Mouse (Mus musculus): Measurements from ENCODE around the gene Ppp6r1.

The Ppp6r1 gene

DNA sequence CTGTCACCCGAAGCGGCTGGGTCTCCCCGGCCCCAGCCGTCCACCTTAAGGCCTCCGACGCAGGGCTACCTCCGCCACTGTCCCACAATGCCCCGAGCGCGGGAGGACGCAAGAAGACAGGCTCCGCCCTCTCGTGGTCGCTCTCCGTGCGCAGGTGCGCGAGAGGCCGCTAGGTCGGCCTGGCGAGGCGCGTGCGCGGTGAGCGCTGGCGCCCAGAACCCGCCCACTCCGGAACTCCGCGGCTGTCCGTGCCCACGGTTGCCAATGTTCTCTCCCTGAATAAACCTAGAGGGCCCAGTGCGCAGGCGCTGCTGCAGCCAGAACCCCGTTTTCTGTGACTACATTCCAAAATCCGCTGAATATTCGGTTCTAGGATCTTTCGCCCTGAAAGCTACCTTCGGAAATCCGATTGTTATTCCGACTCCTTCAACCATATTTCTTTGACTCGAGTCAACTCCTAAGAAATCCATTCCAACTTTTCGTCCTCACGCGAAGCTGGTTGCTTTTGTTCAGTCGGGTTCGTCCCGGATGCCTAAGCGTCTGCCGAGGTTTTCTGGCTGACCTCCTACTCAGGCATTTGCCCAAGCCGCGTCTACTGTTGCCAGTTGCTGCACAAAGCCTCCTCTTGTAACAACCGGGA is at the start of gene Ppp6r1:
Ppp6r1 (minus strand) TSS at position 108 of the 640 bp plus-strand sequence.
- peak; percentile 98 for DNase-seq (ENCODE audit: low spot score)

DNA sequence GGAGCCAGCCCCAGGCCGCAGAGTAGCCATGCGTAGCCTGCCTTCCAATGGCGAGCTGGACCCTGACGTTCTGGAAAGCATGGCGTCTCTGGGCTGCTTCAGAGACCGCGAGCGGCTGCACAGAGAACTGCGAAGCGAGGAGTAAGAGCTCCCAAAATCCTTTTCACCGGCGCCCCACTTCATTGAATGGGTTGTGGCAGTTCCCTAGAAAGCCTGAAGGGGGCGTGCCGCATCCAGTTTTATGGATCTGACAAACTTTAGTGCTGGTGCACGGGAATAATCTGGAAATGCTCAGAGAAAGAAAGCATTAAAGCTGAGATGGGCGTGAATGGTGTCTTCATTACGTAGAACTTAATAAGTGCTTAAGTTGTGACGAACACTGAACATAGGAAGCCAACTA is 46.3 kb upstream of the Ppp6r1 start:
- peak; percentile 38 for DNase-seq (ENCODE audit: low spot score)

DNA sequence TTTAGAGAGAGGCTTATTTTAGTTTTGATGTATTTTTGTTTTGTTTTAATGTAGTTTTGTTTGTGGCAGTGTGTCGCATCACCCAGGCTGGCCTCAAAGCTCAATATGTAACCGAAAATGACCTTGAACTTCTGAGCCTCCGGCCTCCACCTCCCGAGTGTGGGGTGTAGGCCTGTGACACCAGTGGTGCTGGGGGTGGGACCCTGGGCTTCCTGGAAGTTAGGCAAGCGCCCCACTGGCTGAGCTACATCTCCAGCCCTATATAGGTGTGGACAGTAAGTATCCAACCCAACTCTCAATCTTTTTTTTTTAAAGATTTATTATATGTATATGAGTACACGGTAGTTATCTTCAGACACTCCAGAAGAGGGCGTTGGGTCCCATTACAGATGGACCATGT is 44.4 kb upstream of the Ppp6r1 start:
- DNase-seq (ENCODE audit: low spot score): no peak

DNA sequence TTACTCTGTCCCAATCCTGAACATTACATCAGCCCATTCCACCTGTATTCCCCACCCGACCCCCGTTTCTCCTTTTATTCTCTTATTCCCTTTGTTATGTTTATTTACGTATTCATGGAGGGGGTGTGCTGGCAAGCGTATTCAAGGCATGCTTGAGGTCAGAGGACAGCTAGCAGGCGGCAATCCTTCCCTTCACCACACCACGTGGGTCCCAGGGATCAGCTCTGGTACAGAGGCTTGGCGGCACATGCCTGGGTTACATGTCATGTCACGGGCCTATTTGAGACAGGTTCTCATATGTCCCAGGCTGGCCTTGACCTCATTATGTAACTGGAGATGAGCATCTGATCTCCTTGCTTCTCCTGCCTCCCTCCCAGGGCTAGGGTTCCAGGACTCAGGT is 43.5 kb upstream of the Ppp6r1 start:
- no peak for DNase-seq (ENCODE audit: low spot score)

DNA sequence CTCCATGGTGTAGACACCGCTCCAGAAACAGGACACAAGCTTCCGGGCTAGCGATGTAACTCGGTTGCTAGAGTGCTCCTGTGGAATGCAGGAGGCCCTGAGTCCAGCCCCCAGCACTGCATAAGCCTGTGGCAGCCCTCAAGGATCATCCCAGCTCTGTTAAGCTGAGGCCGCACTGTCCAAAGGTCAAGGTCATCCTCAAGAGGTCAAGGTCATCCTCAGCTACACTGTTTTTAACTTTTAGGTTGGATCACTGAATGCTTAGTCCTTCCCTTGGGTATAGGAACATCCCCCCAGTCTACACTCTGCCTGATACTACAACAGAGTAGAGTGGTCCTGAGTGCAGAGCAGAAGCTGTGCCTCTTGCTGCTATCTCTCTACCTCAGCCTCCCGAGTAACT is 34.2 kb upstream of the Ppp6r1 start:
- no peak for DNase-seq (ENCODE audit: low spot score)

DNA sequence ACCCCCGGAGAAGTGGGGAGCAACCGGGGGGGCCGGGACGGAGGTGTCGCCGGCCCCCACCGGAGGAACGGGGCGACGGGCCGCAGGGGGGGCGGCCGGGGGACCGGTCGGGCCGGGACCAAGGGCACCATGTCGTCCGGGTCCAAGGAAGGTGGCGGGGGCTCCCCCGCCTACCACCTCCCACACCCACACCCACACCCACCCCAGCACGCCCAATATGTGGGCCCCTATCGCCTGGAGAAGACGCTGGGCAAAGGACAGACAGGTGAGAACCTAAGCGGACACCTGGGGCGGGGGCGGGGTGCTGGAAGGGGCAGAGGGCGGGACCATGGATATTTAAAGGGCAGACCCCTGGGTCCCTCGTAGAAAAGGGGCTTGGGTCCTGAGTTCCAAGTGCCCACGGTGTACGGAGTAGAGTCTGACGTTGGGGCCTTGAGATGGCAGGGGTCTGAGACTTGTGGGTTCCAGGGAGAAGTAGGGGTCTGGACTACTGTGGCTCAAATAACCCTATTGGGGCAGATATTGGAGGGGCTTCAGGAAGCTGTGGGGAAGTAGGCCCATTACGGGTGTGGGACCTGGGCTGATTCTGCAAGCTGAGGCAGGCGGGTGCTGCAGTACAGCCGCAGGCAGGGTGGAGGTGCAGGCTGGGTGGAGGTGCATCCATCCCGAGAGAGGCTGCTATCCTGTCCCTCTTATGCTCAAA is 32.3 kb upstream of the Ppp6r1 start:
- no peak for DNase-seq (ENCODE audit: low spot score)

DNA sequence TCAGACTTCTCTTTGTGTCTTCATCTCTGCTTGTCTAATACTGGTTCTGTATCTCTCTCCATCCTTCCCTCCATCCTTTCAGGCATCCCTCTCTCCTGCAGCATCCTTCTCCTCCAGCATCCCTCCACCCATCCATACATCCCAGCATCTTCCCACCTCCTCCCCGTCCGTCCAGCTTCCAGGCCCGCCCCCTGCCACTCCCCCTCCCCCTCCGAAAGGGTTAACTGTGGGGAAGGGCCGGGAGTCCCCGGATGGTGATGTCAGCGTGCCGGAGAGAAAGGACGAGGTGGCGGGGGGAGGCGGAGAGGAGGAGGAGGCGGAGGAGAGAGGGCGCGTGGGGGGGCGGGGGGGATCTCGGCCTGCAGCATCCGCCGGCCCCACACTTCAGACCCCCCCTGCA is 31.6 kb upstream of the Ppp6r1 start, which contains the start of gene Brsk1:
Brsk1 (plus strand) TSS at position 218 of the 400 bp plus-strand sequence.
- peak; percentile 54 for DNase-seq (ENCODE audit: low spot score)

DNA sequence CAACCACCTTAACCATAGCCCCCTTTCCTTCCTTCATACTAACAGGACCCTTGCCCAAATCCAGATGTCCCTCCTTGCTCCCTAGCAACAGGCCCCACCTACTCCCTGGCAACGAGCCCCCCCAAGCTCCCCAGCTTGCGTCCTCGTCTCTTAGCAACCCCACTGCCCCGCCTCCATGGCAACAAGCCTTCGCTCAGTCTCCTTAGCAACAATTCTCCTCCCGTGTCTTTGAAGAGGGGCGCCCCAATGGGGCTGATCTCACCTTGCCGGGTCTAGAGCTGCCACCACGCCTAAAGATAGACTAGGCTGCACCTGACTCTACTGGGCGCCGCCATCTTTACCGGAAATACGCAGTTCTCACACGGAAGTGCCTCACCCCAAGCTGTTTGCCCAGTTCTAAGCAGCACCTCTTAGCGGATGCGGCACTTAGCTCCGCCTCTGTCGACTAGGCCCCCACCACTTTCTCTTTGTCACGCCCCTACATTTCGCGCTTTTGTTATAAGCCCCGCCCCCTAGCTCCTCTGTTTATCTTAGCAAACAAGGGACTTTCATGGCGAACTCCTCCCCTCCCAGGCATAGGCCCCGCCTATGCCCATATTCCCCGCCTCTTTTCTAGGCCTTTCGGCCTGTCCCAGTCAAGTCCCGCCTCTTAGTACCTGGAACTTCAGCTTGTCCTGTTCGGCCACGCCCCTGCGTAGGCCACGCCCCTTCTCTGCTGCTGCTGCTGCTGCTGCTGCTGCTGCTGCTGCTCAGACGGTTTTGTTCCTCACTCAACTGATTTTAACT is 26.0 kb upstream of the Ppp6r1 start, which contains the start of gene Hspbp1:
Hspbp1 (minus strand) TSS at position 437 of the 786 bp plus-strand sequence.
- DNase-seq (ENCODE audit: low spot score): peak; percentile 91

DNA sequence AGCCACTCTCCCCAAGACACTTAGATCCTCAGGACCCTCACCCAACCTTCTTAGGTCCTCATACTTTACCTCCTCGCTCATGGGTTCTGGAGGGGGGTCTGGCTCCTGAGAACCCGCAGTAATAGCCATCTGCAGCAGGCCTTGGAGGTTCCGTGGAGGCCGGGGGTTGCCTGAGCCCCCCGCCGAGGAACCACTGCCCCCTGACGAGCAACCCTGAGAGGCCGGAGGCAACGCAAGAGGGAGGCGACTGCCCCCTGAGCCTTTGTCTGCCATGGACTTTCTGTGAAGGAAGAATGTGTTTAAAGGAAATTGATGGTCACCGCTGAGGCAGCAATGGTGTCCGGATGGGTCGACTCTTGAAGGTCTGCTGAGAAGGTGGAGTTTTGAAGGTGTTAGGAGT is 25.4 kb upstream of the Ppp6r1 start:
- DNase-seq (ENCODE audit: low spot score): no peak

DNA sequence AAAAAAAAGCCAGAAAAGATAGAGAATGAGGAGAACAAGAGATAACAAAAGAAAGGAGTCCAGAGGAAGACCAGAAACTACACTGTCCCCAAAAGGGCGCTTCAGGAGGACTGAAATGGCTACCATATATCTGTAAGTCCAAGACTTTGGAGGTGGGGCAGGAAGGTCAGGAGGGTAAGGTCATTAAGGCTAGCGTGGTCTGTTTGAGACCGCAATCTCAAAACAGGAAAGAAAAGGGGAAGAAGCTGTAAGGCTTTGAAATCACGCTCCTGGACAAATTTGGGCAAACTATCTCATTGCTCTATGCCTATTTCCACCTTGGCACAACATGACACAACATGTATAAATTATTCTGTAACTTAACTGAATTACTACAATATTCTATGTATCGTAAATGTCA is 24.5 kb upstream of the Ppp6r1 start:
- DNase-seq (ENCODE audit: low spot score): no peak

DNA sequence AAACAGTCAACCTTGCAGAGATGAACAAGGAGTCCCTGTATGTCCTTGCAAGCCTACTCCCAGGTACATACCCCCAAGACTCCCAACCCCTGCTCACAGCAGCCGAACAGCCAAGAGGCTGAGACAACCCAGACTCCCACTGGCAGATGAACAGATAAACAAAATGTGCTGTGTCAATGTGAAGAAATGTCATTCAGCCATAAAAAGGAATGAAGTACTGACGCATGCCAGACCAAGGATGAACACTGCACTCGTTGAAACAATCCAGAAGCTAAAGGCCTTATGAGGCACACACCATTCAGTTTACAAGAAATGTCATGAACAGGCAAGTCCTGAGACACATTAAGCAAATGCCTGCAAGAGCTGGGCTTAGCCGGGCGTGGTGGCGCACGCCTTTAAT is 16.4 kb upstream of the Ppp6r1 start:
- no peak for DNase-seq (ENCODE audit: low spot score)

DNA sequence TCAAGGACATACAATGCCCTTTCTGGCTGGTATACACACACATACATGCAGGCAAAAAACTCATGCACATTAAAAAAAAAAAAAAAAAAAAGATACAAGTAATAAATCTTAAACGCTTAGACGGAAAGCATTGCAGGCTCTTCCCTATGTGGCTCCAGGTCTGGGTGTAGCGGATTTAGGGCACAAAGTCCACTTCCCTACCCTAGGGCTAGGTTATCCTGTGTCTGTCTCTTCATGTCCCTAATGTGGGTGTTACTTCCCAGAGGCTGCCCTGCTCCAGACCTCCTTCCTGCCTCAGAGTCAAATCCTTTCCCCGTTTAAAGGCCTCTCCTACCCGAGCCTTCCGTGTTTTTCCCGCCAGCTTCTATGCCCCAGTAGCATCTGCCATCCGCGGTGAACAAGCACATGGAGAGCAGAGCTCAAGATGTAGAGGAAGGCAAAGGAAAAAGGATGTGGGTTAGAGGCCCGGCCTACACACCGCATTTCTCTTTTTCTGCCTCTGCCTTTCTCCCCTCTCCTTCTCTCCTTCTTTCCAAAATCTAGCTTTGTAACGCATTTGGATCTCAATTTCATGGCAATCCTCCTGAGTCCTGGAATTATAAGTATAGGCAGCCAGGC is 15.4 kb upstream of the Ppp6r1 start:
- no peak for DNase-seq (ENCODE audit: low spot score)

DNA sequence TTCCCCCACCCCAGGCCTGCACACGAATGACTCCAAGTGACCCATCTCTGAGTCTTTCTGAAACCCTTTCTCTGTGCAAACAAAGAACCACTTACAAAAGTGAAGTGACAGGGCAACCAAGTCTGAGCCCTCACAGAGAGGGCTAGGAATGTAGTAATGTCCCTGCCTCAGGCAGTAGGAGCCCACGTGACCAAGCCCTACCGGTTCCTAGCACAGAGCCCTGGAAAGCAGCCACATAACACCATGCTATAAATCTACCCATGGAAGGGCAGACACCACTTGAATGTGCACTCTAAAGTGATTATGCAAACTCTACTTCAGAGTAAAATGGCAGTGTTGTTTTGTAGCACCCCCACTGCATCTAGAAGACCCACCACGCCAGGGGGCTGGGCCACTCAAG is 13.1 kb upstream of the Ppp6r1 start:
- no peak for DNase-seq (ENCODE audit: low spot score)

DNA sequence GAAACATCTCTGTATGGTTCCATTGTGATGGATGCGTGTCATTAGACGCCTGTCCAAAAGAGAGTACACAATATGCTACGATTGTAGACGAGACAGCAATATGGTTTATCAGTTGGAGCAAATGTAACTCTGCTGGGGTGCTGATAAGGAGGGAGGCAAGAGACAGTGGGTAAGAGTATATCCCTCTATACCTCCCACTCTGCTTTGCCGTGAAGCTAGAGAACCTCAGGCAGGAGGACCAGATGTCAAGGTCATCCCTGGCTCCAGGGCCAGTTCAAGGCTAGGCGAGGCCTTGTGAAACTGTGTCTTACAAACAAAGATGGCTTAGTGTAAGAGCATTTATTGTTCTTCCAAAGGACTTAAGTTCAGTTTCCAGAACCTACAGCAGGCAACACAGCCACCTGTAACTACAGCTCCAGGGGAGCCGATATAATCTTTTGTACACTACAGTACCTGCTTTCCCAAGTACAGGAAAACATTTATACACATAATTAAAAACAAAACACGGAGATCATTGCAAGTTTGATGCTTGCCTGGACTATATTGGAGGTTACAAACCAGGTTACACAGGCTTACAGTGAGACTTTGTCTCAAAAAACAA is 11.9 kb upstream of the Ppp6r1 start:
- DNase-seq (ENCODE audit: low spot score): no peak

DNA sequence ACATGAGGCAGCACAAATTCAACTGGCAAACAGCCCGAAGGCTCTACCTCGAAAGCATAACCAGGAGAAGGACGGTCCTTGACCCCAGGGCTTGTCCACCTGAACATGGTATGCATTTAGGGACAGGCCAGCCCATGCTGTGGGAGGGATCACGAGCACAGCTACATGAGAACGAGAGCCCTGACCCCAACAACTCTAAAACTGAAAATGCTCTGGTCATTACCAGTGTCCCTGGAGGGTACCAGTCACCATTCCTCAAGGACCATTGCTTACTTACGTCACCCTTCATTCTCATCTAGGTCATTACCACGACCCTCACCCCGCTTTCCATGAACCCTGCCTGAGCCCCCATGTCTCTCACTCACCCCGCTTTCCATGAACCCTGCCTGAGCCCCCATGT is 10.3 kb upstream of the Ppp6r1 start:
- no peak for DNase-seq (ENCODE audit: low spot score)

DNA sequence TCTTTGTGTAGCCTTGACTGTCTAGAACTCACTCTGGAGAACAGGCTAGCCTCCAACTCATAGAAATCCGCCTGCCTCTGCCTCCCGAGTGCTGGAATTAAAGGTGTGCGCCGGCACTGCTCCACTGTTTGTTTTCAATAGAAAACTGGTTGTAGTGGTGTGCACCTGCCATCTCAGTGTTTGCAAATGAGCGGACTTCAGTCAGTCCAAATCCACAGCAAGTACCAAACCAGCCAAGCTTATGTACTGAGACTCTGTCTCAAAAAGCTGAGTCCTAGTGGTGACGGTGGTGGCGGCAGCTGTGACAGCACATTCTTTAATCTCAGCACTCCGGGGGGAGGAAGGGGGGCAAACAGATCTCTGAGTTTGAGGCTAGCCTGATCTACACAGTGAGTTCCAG is 9.7 kb upstream of the Ppp6r1 start:
- no peak for DNase-seq (ENCODE audit: low spot score)

DNA sequence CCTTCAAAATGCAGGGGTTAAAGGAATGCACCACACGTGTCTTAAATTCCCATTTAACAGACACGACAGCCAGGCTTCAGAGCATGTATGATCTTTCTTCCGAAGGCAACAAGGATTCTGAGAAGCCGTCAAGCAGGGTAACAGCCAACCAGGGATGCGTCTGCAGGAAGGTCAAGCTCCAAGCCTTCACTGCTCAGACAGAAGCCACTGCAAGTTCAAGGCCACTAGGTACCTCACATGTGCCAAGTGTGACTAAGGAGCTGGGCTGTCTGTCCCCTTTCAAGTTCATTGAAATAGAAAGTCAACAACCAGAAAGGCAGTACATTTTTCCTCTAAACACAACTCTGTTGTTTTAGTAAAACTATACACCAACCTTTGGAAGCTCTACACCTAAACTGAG is 8.1 kb upstream of the Ppp6r1 start:
- no peak for DNase-seq (ENCODE audit: low spot score)

DNA sequence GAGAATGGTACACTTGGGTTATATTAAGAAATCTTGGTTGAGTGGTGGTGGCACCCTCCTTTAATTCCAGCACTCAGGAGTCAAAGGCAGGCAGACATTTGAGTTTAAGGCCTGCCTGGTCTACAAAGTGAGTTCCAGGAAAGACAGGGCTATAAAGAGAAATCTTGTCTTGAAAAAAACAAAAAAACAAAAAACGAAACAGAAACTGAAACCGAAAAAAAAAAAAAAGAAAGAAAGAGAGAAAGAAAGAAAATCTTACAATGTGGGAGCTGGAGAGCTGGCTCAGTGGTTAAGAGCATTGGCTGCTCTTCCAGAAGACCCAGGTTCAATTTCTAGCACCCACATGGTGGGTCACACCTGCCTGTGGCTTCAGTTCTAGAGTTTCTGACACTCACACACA is 4.9 kb upstream of the Ppp6r1 start:
- no peak for DNase-seq (ENCODE audit: low spot score)

DNA sequence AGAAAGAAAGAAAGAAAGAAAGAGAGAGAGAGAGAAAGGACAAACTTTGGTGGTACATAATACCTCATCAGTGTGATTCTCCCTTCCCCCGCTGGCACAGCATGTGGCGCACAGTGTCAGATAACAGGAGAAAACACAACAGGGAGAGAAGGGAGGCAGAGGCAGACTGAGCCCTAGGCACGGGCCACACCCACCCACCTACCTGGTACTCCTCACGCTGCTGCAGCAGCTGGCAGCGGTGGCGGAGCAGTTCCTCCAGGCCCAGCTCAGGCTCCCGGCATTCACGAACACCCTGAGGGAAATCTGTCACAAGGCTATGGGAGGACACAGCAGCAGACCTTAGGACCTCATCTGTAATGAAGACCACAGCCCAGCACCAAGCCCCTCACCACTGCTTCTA is 4.4 kb upstream of the Ppp6r1 start:
- DNase-seq (ENCODE audit: low spot score): no peak

DNA sequence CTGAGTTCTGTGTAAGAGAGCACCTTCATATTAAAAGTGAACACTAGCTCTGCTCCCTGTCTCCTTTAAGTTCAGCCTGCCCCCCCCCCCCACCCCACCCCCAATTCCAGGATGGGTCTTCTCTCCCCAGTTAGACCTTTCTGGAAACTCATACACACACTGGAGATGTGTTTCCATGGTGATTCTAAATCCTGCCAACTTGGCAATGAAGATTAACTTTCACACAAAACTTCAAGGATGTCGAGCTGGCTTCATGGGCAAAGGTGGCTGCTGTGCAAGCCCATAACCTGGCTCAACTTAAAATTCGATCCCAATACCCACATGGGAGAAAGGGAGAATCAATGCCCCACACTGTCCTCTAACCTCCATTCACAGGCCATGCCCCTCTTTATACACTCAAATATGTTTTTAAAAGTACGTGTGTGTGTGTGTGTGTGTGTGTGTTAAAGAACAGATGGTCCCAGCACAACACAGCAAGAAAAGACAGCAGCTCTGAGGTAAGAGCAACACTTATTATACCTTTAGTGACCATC is 1.2 kb upstream of the Ppp6r1 start:
- DNase-seq (ENCODE audit: low spot score): no peak

DNA sequence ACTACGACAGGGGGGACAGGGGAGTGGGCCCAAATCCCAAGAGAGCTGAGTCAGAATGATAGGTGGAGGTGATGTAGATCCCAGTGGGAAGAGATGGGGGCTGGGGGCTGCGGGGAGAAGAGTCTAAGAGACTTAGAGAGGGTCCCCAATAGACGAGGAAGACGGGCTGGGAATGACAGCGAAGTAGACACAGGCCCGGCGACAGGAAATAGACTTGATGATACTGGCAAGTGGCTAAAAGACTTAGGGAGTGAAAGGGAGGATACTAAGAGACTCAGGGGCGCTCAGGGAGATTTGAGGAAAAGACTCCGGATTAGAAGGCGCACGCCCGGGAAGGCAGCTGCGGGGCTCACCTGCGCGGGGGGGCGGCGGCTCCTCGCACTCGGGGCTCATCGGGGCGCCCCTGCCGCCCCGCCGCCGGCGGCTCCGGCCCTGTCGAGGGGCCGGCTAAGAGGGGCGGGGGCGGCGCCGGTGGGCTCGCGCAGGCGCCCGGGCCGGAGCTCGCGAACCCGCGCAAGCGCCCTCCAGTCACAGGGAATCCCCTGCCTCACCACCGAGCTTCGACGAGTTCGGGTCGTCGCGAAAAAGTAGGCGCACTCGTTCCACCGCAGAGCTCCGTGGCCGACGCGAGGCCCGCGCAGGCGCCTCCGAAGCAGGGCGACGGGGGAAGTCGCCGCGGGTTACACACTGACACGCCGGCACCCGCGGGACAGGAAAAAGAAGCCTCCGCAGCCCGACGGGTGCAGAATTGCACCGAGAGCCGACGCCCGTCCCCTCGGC is 501 bp downstream of the Ppp6r1 start:
- no peak for DNase-seq (ENCODE audit: low spot score)
